Mouse (Mus musculus) kidney, postnatal 0 days (tissue): ENCODE data around the gene Farsb. TPM values are rescaled to one million over a fixed set of nuclear protein-coding genes. Genes with fewer than 3 reads are reported as not detected.

Experiments used
- ATAC-seq: fragments of 200-750 bp; cut with Nextera tagmentation; replicated peaks from 2 replicates; pipeline ENCODE4 v1.8.0; 2017; ENCODE audit warnings: low read depth, moderate number of reproducible peaks, moderate TSS enrichment, moderate library complexity; ENCODE audit not compliant: low FRiP score
- DNase-seq: peaks from one replicate; pipeline ENCODE4 v3.0.0-alpha.2; 2016; ENCODE audit warnings: low spot score
- H3K27ac ChIP-seq: fragments of 300-500 bp; sonication (generic); 2 replicates; pipeline ENCODE4 v1.5.1; 2014; ENCODE audit warnings: mild to moderate bottlenecking
- H3K27me3 ChIP-seq: fragments of 300-500 bp; sonication (generic); 2 replicates; pipeline ENCODE4 v1.6.1; 2014; ENCODE audit warnings: low read length, mixed read lengths; ENCODE audit not compliant: insufficient read depth
- H3K36me3 ChIP-seq: fragments of 300-500 bp; sonication (generic); 2 replicates; pipeline ENCODE4 v1.6.1; 2014; ENCODE audit warnings: low read length, mixed read lengths; ENCODE audit not compliant: insufficient read depth
- H3K4me1 ChIP-seq: fragments of 300-500 bp; sonication (generic); replicated peaks from 2 replicates; pipeline ENCODE4 v1.6.1; 2014; ENCODE audit warnings: antibody characterized with exemption, low read length, mixed read lengths; ENCODE audit not compliant: insufficient read depth
- H3K4me2 ChIP-seq: fragments of 300-500 bp; sonication (generic); 2 replicates; pipeline ENCODE4 v1.6.1; 2014; ENCODE audit warnings: mild to moderate bottlenecking, low read length, moderate library complexity, mixed read lengths
- H3K4me3 ChIP-seq: fragments of 300-500 bp; sonication (generic); replicated peaks from 2 replicates; pipeline ENCODE4 v1.5.1; 2014; ENCODE audit warnings: low read depth, low read length
- H3K9ac ChIP-seq: fragments of 300-500 bp; sonication (generic); 2 replicates; pipeline ENCODE4 v1.6.1; 2014; ENCODE audit warnings: low read depth, low read length
- H3K9me3 ChIP-seq: fragments of 300-500 bp; sonication (generic); replicated peaks from 2 replicates; pipeline ENCODE4 v1.6.1; 2016; ENCODE audit warnings: low read length, inconsistent platforms, mixed read lengths
- CTCF ChIP-seq: IDR thresholded peaks from 2 replicates; pipeline ENCODE4 v1.5.1; 2016; ENCODE audit warnings: antibody characterized with exemption, low read depth, mild to moderate bottlenecking, moderate library complexity
- WGBS: fragments of 180-500 bp; shearing (Covaris S2); extraction: QIAGEN DNeasy Blood & Tissue Kit; methylation state at CpG from one replicate; pipeline ENCODE4 v1.1.7; 2014; 5-methylcytosine and 5-hydroxymethylcytosine counted together
- polyA plus RNA-seq: library from polyadenylated mRNA; unstranded; fragments of >200 nt; fragmentation: Nextera tagmentation; extraction: Ambion mirVana; gene quantifications from 2 replicates; pipeline ENCODE4 v1.2.1, GENCODE M21; 2015

Farsb gene
- polyA plus RNA-seq, 1 experiment from 2014 or later: 94.3 TPM

- no peaks in the 10 kb centered on the region for H3K9me3 ChIP-seq
- no peaks in the 10 kb centered on the region for H3K27me3 ChIP-seq
- no peaks in the 10 kb centered on the region for H3K36me3 ChIP-seq
- H3K9ac ChIP-seq: no peak overlapping the region
- WGBS: 61% methylated on average over 1 of the region's 1 CpGs
- no peaks in the 10 kb centered on the region for H3K4me1 ChIP-seq
- DNase-seq (no peak), ATAC-seq (no peak)
- TF ChIP-seq CTCF: no peak
- no peak overlapping the region for H3K27ac ChIP-seq
- H3K4me3 ChIP-seq: no peak overlapping the region
- no peak overlapping the region for H3K4me2 ChIP-seq
Observed at GRCm38 (mm10) chr1:78490143-78490542, 1.4 kb upstream of the Farsb start.

DNA sequence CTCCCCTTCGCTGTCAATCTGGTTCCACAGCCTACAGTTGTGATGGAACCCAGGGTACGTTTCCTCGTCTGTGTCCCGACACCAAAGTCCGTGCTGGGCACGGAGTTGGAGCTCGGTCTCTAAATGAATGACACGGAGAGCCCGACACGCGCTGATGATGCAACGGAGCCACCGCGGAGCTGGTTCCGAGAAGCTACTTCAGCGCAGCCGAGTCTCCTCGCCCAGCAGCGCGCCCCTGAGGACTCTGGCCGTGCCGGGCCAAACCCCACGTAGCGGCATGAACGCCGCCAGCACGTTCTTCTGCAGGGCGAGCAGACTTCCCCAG is 308 bp downstream of the Farsb start:
- DNase-seq (no peak), ATAC-seq (no peak; the same call in 1 of the 2 replicates)
- H3K4me3 ChIP-seq: peak overlapping the region; percentile 82
- H3K4me2 ChIP-seq: peak overlapping the region; percentile 73
- H3K27me3 ChIP-seq: no peaks in the 10 kb centered on the region
- H3K36me3 ChIP-seq: no peaks in the 10 kb centered on the region
- TF ChIP-seq CTCF: no peak
- H3K9ac ChIP-seq: peak overlapping the region; percentile 79
- peak overlapping the region; percentile 83 for H3K27ac ChIP-seq
- no peaks in the 10 kb centered on the region for H3K9me3 ChIP-seq
- no peaks in the 10 kb centered on the region for H3K4me1 ChIP-seq
- under 1% methylated on average over 27 of the region's 28 CpGs for WGBS

- H3K27me3 ChIP-seq: no peaks in the 10 kb centered on the region
- ATAC-seq (no peak), DNase-seq (no peak)
- no peak overlapping the region for H3K9ac ChIP-seq
- 58% methylated on average over 2 of the region's 2 CpGs for WGBS
- no peaks in the 10 kb centered on the region for H3K9me3 ChIP-seq
- no peaks in the 10 kb centered on the region for H3K4me1 ChIP-seq
- H3K36me3 ChIP-seq: 0 out of 2 replicates have a peak, but pooled peaks cover 7% of the 10 kb centered on the region
- H3K4me3 ChIP-seq: no peak overlapping the region
- no peak overlapping the region for H3K27ac ChIP-seq
- no peak overlapping the region for H3K4me2 ChIP-seq
- no peak for TF ChIP-seq CTCF
Observed at GRCm38 (mm10) chr1:78484361-78484760, 4.3 kb downstream of the Farsb start.

GRCm38 (mm10) chr1:78483430-78483829 is 5.3 kb downstream of the Farsb start:
- H3K4me3 ChIP-seq: no peak overlapping the region
- no peak overlapping the region for H3K27ac ChIP-seq
- no peak overlapping the region for H3K9ac ChIP-seq
- no peak overlapping the region for H3K4me2 ChIP-seq
- peaks cover 12% of the 10 kb centered on the region for H3K36me3 ChIP-seq
- DNase-seq: no peak
- no peaks in the 10 kb centered on the region for H3K27me3 ChIP-seq
- WGBS: 87% methylated on average over 3 of the region's 3 CpGs
- H3K4me1 ChIP-seq: no peaks in the 10 kb centered on the region
- no peak for ATAC-seq
- no peak for TF ChIP-seq CTCF
- no peaks in the 10 kb centered on the region for H3K9me3 ChIP-seq

- no peak for DNase-seq
- TF ChIP-seq CTCF: no peak
- Histone ChIP-seq H3K36me3 (peaks cover 44% of the 10 kb centered on the region), H3K27me3 (no peaks in the 10 kb centered on the region), H3K27ac (no peak overlapping the region), H3K4me3 (no peak overlapping the region), H3K4me1 (no peaks in the 10 kb centered on the region), H3K4me2 (no peak overlapping the region), H3K9me3 (no peaks in the 10 kb centered on the region), H3K9ac (no peak overlapping the region)
- no peak for ATAC-seq
- 95% methylated on average over 5 of the region's 5 CpGs for WGBS
Observed at GRCm38 (mm10) chr1:78472441-78472840, 16.3 kb downstream of the Farsb start.

DNA sequence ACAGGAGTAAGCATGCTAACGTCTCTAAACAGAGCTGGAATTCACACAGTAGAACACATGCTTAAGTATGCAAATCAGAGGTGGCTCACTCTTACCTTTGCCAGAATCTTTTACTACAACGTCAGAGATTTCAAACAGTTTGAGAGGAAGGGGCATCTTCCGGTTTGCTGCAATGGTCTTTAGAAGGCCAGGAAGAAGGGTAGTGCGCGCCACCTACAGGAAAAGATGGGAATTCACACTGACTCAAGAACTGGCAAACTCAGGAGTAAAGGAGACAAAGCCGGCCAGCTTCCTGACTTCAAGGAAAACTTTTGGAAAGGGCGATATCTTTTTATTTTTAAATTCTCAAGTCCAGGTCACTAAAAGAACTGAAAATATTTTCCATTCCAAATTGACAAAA is 34.0 kb downstream of the Farsb start:
- TF ChIP-seq CTCF: peak; percentile 83
- WGBS: 35% methylated on average over 7 of the region's 7 CpGs
- H3K36me3 ChIP-seq: peaks cover 50% of the 10 kb centered on the region
- no peaks in the 10 kb centered on the region for H3K4me1 ChIP-seq
- peak; percentile 78 for DNase-seq
- no peak overlapping the region for H3K27ac ChIP-seq
- no peaks in the 10 kb centered on the region for H3K27me3 ChIP-seq
- H3K4me2 ChIP-seq: no peak overlapping the region
- no peak for ATAC-seq
- no peak overlapping the region for H3K9ac ChIP-seq
- H3K9me3 ChIP-seq: no peaks in the 10 kb centered on the region
- no peak overlapping the region for H3K4me3 ChIP-seq

DNA sequence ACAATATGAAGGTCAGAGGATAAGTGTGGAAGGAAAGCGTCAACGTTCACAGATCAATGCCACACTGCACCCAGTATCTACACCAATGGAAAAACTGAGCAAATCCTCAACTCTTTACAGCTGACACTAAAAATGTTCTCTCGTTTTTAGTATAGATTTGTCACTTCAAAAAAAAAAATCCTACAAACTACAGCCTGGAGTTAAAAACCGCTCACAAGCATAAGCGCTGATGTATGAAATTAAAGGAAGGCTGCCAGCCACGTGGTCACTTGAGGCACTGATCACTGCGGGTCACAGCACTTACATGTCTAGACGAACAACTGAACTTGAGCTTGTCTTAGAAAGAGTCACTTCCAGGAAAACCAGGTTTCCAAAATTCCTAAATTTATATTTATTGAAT is 34.8 kb downstream of the Farsb start:
- Histone ChIP-seq H3K4me2 (no peak overlapping the region), H3K36me3 (peaks cover 48% of the 10 kb centered on the region), H3K27ac (no peak overlapping the region), H3K9ac (no peak overlapping the region), H3K27me3 (no peaks in the 10 kb centered on the region), H3K4me1 (no peaks in the 10 kb centered on the region), H3K4me3 (no peak overlapping the region), H3K9me3 (no peaks in the 10 kb centered on the region)
- no peak for ATAC-seq
- no peak for DNase-seq
- WGBS: 77% methylated on average over 8 of the region's 8 CpGs
- TF ChIP-seq CTCF: no peak
